Mouse (Mus musculus) midbrain, embryonic 16.5 days (tissue): ENCODE measurements at regions not wholly inside any gene's neighbourhood (a gene's known extent, or its start where the extent isn't known, plus 50 kb on each side); places are given as distances from the start of the nearest gene placed in this dataset.
A peak's percentile ranks its signal among the peaks of the same experiment; 100 is the strongest.

ENCODE experiments used
- ATAC-seq: fragments of 200-750 bp; cut with Nextera tagmentation; 2 replicates; pipeline ENCODE4 v1.8.0; 2017; ENCODE audit warnings: moderate TSS enrichment
- H3K27ac ChIP-seq: fragments of 300-500 bp; sonication (generic); 2 replicates; pipeline ENCODE4 v1.5.1; 2014; ENCODE audit warnings: mild to moderate bottlenecking, low read length, mixed read lengths
- H3K27me3 ChIP-seq: fragments of 300-500 bp; sonication (generic); 2 replicates; pipeline ENCODE4 v1.6.1; 2014; ENCODE audit warnings: low read depth, low read length, mixed read lengths; ENCODE audit not compliant: control insufficient read depth, insufficient read depth
- H3K36me3 ChIP-seq: fragments of 300-500 bp; sonication (generic); 2 replicates; pipeline ENCODE4 v1.6.1; 2014; ENCODE audit warnings: mild to moderate bottlenecking, low read length, moderate library complexity, mixed read lengths; ENCODE audit not compliant: control insufficient read depth, insufficient read depth
- H3K4me1 ChIP-seq: fragments of 300-500 bp; sonication (generic); 2 replicates; pipeline ENCODE4 v1.6.1; 2014; ENCODE audit warnings: mild to moderate bottlenecking, low read length, mixed read lengths; ENCODE audit not compliant: control insufficient read depth, insufficient read depth
- H3K4me2 ChIP-seq: fragments of 300-500 bp; sonication (generic); 2 replicates; pipeline ENCODE4 v1.6.1; 2014; ENCODE audit warnings: mild to moderate bottlenecking, low read length, mixed read lengths
- H3K4me3 ChIP-seq: fragments of 300-500 bp; sonication (generic); 2 replicates; pipeline ENCODE4 v1.5.1; 2014; ENCODE audit warnings: low read depth, mild to moderate bottlenecking, low read length, moderate library complexity, mixed read lengths
- H3K9ac ChIP-seq: fragments of 300-500 bp; sonication (generic); 2 replicates; pipeline ENCODE4 v1.6.1; 2014; ENCODE audit warnings: low read depth, low read length, mixed read lengths
- H3K9me3 ChIP-seq: fragments of 300-500 bp; sonication (generic); replicated peaks from 2 replicates; pipeline ENCODE4 v1.6.1; 2014; ENCODE audit warnings: mild to moderate bottlenecking, low read length, mixed read lengths; ENCODE audit not compliant: control insufficient read depth, poor library complexity, severe bottlenecking
- WGBS: fragments of 180-500 bp; shearing (Covaris S2); extraction: QIAGEN DNeasy Blood & Tissue Kit; methylation state at CpG from one replicate; pipeline ENCODE4 v1.1.7; 2014; 5-methylcytosine and 5-hydroxymethylcytosine counted together

DNA sequence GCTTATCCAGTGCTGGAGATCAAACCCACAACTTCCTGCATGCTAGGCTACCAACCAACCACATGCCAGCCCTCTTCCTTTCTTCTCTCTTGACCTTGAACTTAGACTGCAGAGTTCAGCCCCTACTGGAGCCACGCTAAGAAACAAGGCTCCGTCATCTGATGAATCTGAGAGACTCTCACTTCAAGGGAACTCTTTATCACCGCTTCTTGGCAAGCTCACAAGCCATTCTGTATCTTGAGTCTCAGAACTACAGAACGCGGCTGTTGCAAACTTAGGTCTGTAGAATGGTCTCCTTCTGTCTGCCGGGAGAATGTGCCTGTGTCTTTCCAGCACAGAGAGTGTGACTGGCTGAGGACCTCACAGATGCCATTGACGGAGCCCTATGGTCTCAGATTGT is 69.1 kb upstream of the Kazn start:
- ATAC-seq: no peak
- Histone ChIP-seq H3K27me3 (no peaks in the 10 kb centered on the region), H3K4me2 (no peak overlapping the region), H3K36me3 (no peaks in the 10 kb centered on the region), H3K9ac (no peak overlapping the region), H3K4me3 (no peak overlapping the region), H3K9me3 (0 out of 2 replicates have a peak, but pooled peaks cover 6% of the 10 kb centered on the region), H3K4me1 (no peaks in the 10 kb centered on the region; the same call in 1 of the 2 replicates), H3K27ac (no peak overlapping the region)
- 86% methylated on average over 7 of the region's 7 CpGs for WGBS

- Histone ChIP-seq H3K9me3 (0 out of 2 replicates have a peak, but pooled peaks cover 6% of the 10 kb centered on the region), H3K36me3 (no peaks in the 10 kb centered on the region), H3K27me3 (no peaks in the 10 kb centered on the region), H3K9ac (no peak overlapping the region), H3K4me3 (no peak overlapping the region), H3K4me1 (peaks cover 6% of the 10 kb centered on the region), H3K4me2 (no peak overlapping the region), H3K27ac (no peak overlapping the region)
- no peak for ATAC-seq
- 85% methylated on average over 11 of the region's 11 CpGs for WGBS
Observed at GRCm38 (mm10) chr4:142307321-142307720, 68.1 kb upstream of the Kazn start.

GRCm38 (mm10) chr4:142306076-142306475 is 66.9 kb upstream of the Kazn start:
- ATAC-seq: no peak
- Histone ChIP-seq H3K9ac (no peak overlapping the region), H3K4me3 (no peak overlapping the region), H3K36me3 (no peaks in the 10 kb centered on the region), H3K4me2 (no peak overlapping the region), H3K4me1 (peaks cover 18% of the 10 kb centered on the region), H3K27ac (no peak overlapping the region), H3K27me3 (no peaks in the 10 kb centered on the region), H3K9me3 (0 out of 2 replicates have a peak, but pooled peaks cover 3% of the 10 kb centered on the region)
- WGBS: 63% methylated on average over 14 of the region's 14 CpGs

GRCm38 (mm10) chr4:142303374-142304020 is 64.3 kb upstream of the Kazn start:
- no peak for ATAC-seq
- H3K36me3 ChIP-seq: no peaks in the 10 kb centered on the region
- no peak overlapping the region for H3K9ac ChIP-seq
- H3K27ac ChIP-seq: no peak overlapping the region
- peaks cover 34% of the 10 kb centered on the region for H3K4me1 ChIP-seq
- WGBS: 70% methylated on average over 10 of the region's 10 CpGs
- H3K27me3 ChIP-seq: no peaks in the 10 kb centered on the region
- no peak overlapping the region for H3K4me3 ChIP-seq
- H3K9me3 ChIP-seq: no peaks in the 10 kb centered on the region
- H3K4me2 ChIP-seq: no peak overlapping the region

GRCm38 (mm10) chr4:142302724-142303120 is 63.5 kb upstream of the Kazn start:
- Histone ChIP-seq H3K27me3 (no peaks in the 10 kb centered on the region), H3K4me1 (peaks cover 35% of the 10 kb centered on the region), H3K9ac (0 out of 2 replicates have a peak overlapping the region, but pooled peaks have one; percentile 33), H3K36me3 (no peaks in the 10 kb centered on the region), H3K4me2 (no peak overlapping the region), H3K9me3 (no peaks in the 10 kb centered on the region), H3K4me3 (no peak overlapping the region), H3K27ac (peak overlapping the region; percentile 68)
- WGBS: 53% methylated on average over 2 of the region's 2 CpGs
- ATAC-seq: no peak

DNA sequence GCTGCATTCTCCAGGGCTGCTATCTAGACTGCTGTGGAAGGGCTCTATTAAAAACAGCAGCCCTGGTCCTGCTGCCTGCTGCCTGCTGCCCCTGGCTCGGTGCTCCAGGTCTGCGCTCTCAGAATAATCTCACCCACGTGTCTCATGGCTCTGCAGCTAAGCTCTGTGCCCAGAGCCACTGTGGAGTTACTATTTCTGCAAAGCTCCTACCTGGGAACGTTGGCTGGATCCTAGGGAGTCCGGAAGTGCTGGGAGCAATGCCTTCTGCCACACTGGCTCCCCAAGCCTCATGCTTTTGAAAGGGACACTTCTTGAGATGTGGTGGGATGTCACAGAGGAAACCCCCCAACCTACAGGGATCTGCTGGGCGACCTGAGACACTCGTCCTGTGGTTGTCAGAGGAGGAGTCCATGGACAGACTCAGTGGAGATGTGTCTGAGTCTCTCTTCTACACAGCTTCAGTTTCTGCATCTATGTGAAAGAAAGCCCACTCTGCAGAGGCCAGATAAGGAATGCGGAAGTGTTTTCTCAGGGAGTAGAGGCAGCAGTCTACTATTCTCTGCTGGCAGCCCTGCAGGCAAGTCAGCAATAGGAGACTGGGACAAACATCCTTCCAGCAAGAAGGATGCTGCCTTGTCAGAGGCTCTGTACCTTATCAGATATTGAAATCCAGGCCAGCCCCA is 63.0 kb upstream of the Kazn start:
- H3K27ac ChIP-seq: peak overlapping the region; percentile 68
- H3K9ac ChIP-seq: peak overlapping the region; percentile 45
- no peak overlapping the region for H3K4me2 ChIP-seq
- peak; percentile 21; the same call in 1 of the 2 replicates for ATAC-seq
- H3K4me3 ChIP-seq: no peak overlapping the region
- peaks cover 35% of the 10 kb centered on the region for H3K4me1 ChIP-seq
- WGBS: 22% methylated on average over 8 of the region's 8 CpGs
- no peaks in the 10 kb centered on the region for H3K9me3 ChIP-seq
- no peaks in the 10 kb centered on the region for H3K36me3 ChIP-seq
- H3K27me3 ChIP-seq: no peaks in the 10 kb centered on the region

GRCm38 (mm10) chr4:142298770-142299337 is 59.7 kb upstream of the Kazn start:
- Histone ChIP-seq H3K4me1 (peaks cover 35% of the 10 kb centered on the region), H3K27ac (peak overlapping the region; percentile 17; the same call in 1 of the 2 replicates), H3K27me3 (no peaks in the 10 kb centered on the region), H3K9ac (no peak overlapping the region), H3K9me3 (no peaks in the 10 kb centered on the region), H3K4me2 (no peak overlapping the region), H3K36me3 (no peaks in the 10 kb centered on the region), H3K4me3 (no peak overlapping the region)
- no peak for ATAC-seq
- 42% methylated on average over 10 of the region's 10 CpGs for WGBS

GRCm38 (mm10) chr4:142292760-142293159 is 53.6 kb upstream of the Kazn start:
- H3K9me3 ChIP-seq: no peaks in the 10 kb centered on the region
- H3K27ac ChIP-seq: no peak overlapping the region
- no peak overlapping the region for H3K4me3 ChIP-seq
- WGBS: 51% methylated on average over 7 of the region's 7 CpGs
- no peaks in the 10 kb centered on the region for H3K27me3 ChIP-seq
- peaks cover 20% of the 10 kb centered on the region for H3K4me1 ChIP-seq
- no peaks in the 10 kb centered on the region for H3K36me3 ChIP-seq
- peak; percentile 69 for ATAC-seq
- no peak overlapping the region for H3K4me2 ChIP-seq
- H3K9ac ChIP-seq: no peak overlapping the region

GRCm38 (mm10) chr4:142292334-142292733 is 53.1 kb upstream of the Kazn start:
- H3K9me3 ChIP-seq: no peaks in the 10 kb centered on the region
- no peak overlapping the region for H3K4me2 ChIP-seq
- H3K4me3 ChIP-seq: no peak overlapping the region
- peak overlapping the region; percentile 50 for H3K27ac ChIP-seq
- no peaks in the 10 kb centered on the region for H3K27me3 ChIP-seq
- peak; percentile 79; the same call in 1 of the 2 replicates for ATAC-seq
- WGBS: 48% methylated on average over 9 of the region's 9 CpGs
- H3K9ac ChIP-seq: no peak overlapping the region
- no peaks in the 10 kb centered on the region for H3K36me3 ChIP-seq
- H3K4me1 ChIP-seq: peaks cover 20% of the 10 kb centered on the region
